Mouse (Mus musculus) frontal cortex, postnatal 25 days (tissue): ENCODE measurements around the gene Atl2.

Source experiments
- DNase-seq, 2 experiments: peaks; one replicate each; pipeline ENCODE4 v3.0.0; 2022; ENCODE audit warnings: low spot score in 2 of 2

Atl2 gene

DNA sequence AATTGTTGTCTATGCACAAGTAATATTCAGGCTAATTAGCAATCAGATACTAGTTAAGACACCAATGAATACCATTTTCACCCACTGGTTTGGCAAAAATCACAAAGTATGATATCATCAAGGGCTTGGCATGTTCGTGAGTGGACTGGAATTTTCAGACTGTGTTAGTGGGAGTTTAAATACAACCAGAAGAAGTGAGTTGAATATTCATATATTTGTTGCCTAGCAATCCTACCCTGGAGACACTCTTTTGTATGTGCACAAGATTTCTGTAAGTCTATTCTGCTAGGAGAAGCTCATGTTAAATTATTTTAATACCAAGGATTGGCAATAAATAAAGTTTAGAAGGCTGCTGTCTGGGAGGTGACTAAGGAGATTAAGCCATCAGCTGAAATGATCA is 71.5 kb downstream of the Atl2 start:
- no peak for DNase-seq

DNA sequence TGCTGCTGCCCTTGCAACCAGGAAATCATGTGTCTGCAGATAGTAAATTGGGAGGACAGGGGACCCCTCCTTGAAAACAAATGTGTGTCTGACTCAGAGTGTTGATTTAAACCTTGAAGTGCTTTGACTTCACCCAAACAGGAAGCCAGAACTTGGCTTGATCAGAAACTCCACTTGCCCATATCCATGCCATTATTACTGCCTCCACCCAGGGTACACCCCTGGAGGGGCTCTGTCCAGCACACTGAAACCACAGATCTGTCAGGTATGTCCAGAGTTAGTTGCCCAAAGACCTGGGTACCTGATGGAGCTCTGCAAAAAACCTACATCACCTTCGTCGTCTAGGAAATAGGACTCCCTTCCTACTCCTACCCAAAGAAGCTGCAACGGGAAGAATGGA is 77.0 kb downstream of the Atl2 start:
- DNase-seq: no peak

DNA sequence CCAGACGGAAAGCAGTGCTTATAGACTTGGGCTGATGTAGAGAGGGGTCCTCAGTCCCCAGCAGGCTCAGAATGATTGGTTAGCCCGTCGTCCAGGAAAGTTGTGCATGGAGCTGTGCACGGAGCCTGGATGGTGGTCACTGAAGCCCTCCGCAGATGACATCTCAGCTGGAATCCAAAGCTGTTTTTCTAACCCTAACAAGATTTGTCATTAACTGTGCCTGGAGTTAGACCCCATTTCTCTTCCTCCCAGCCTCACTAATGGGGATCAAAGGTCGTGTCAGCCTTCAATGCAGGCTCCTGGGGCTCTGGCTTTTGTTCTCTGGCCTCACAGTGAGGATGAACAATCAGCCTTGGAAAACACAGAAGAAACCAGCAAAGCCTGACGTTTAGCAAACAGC is 77.9 kb downstream of the Atl2 start:
- no peak for DNase-seq

DNA sequence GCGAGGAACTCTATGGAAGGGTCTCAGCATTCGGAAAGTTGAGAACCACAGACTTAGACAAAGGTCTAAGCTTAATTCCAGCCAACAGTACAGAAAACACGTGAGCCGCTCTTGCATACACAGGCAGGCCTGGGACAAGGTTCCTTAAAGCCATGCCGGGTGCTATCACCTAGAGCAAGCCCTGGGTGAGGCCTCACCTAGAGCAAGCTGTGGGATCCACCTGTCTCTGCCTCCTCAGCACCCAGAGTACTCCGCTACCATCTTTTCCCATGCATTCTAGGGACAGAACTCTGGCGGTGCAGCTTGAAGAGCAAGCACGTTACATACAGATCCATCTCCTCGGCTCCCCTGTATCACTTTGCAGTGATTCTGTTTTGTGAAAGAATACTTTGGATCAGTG is 78.4 kb downstream of the Atl2 start:
- DNase-seq: no peak

DNA sequence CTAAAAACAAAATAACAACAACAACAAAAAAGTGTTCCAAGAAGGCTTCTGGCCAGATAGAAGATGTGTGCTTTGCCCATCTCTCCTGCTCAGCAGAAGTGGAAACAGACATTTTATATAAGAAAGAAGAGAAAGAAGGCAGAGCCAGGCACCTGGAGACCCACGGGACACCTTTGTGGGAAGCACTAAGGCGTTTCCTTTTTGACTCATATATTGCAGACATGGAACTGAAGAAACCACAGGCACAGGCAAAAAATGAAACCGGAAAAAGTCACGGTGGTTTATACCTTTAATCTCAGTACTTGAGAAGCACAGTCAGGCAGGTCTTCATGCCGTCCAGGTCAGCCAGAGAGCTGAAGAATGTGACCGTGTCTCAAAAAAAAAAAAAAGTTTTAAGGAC is 79.0 kb downstream of the Atl2 start:
- no peak for DNase-seq

DNA sequence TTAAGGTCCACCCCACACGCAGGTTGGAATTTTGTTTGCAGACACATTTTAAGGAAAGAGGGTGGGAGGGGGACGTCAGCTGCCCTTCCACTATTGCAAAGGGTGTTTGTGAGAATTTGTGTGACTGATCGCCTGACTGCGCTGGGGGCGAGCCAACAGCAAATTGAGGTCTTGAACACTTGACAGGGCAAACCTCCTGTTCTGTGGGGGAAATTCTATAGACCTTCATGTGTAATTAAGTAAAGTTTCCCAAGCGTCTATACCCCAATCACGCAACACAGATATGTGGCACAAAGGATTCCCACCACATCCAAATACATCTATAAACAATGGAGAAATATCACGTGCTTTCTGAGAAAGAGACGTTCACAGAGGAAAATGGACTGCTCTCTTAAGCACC is 85.5 kb downstream of the Atl2 start:
- no peak for DNase-seq

DNA sequence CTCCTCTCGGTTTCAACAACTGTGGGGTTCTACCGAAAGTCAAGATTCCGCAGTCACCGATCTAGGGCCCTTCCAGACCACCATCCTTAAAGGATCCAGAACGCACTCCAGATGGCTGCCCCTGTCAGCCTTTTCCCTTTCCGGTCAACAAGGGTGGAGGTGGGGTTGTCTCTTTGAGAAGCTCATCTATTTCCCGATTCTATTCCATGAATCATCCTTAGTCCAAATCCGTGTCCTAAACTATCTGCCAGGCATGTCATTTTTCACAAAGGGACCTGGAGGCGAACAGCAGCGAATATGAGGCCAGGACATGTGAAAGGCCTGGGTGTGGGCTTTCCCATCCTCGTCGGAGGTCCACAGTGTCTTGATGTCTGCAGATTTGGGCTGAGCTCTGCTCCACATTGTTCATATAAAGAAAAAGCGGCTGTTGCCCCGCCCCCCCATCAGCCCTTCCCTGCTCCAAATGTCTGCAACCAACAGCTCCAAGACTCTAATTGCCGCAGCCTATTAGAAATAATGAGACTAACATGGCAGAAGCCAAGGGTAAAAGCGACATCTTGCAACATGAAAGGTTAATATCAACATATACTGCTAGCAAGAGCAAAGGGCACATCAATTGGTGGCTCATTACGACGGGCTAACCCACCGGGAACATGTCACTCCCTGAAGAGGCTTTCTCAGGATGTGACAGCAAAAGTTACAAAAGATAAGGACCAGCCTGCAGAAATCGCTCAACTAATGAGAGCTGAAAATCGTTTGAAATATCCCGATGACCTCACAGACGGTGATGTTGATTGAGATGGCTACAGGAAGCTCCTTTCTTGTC is 86.2 kb downstream of the Atl2 start:
- no peak for DNase-seq

DNA sequence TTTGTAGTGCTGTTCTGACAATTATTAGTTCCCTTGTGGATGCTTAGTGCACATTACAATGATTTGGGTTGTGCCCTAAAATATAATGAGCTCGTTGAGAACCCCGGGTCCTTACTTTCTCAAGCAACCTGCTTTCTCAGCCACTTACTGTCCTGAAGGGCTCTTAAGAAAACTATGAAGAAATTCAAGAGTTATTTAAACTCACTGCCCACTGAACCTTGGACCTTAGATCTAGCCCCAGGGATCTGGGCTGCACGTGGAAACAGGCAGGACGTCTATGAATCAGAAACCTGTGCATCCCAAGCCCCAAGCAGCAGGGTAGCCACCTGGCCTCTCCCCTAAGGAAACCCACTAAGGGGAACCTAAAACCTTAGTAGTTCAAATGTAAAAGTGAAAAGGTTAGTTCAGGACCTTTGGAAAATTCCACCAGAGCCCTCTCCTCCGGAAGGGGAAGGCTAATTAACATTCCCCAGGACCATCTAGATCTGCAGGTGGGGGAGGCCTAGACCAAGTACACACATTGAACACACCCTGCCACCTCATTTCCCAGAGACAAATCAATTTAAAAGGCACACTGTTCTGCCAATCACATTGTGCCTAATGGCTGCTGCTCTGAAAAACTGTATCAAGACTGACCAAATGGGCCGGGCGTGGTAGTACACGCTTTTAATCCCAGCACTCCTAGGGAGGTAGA is 88.5 kb downstream of the Atl2 start:
- DNase-seq: no peak

DNA sequence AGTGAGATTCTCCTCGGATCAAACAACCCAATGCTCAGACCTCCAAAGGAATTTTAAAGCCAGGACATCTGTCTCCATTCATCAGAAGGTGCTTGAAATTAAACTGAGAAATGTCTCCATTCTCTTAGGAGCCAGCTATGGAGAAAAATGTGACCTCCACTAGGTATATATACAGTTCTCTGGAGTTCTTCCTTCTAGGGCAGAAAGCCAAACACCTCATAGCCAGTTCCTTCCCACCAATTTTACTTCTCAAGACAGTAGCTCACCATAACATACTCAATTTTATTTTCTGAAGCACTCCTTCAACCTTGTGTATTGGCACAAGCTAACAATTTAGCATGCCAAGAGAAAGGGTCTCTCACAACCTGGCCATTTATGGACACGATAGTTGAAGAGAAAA is 91.2 kb downstream of the Atl2 start:
- no peak for DNase-seq

DNA sequence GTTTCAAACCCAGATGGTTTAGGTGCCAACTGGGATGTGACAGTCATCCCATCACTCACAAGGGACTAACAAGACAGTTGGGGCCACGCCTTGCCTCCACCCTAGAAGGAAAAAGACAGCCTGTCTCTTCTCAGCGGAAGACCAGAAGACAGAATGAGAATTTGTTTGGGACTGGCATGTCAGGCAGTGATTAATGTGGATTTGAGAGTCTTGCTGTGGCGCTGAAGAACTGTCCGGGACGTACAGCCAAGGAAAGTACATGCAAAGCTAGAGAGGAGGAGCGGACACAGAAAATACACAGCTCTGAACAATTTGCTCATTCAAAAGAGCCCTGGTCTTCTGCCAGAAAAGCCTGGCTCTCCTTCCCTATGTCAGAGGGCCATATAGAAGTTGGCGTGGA is 93.9 kb downstream of the Atl2 start:
- no peak for DNase-seq

DNA sequence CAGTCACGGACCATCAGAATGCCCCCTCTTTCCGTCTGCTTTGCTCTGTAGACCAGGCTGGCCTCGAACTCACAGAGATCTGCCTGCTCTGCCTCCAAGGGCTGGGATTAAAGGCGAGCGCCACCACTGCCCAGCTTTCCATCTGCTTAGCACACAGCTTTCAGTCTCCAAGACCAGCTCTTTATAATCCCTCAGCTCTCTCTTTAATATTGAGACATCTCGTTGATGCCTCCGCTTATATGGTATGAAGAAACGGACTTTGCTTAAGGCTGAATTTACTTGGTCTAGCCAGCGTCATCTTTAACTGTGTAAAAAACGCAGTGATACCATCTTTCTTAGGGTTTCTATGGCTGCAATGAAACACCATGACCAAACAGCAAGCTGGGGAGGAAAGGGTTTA is 97.1 kb downstream of the Atl2 start:
- DNase-seq: no peak
